Comparison of ENCODE assay signal across 16 mouse cellular contexts in genomic region chr1:91187315-91187714, GRCm38 (mm10). TPM values are rescaled to one million over a fixed set of nuclear protein-coding genes. Genes with fewer than 3 reads are reported as not detected.
A peak's percentile ranks its signal among the peaks of the same experiment; 100 is the strongest.
DNase-seq lines count a peak whose midpoint lies in the region; ATAC-seq and TF ChIP-seq lines count a peak whose summit lies in the region.
"Had no signal": no experiment of that assay in that cellular context is flagged by ENCODE, and none has a peak within 500 bp of the region (broad histone marks: within the 10 kb centered on the region; RNA-seq: fewer than 3 reads in every experiment).

No protein-coding gene starts in this region.

- no peaks in the 10 kb centered on the region for H3K27me3 ChIP-seq in heart, postnatal 0 days (ENCODE audit: control insufficient read depth, insufficient read depth, low read length)
- no peaks in the 10 kb centered on the region for H3K27me3 ChIP-seq in heart, embryonic 12.5 days (replicated peaks)
- no peaks in the 10 kb centered on the region for H3K27me3 ChIP-seq in liver, embryonic 16.5 days (ENCODE audit: control insufficient read depth, insufficient read depth, low read depth, low read length)
- H3K27me3 ChIP-seq: stomach, embryonic 15.5 days had no signal

- no peak for DNase-seq in heart, postnatal 0 days (ENCODE audit: low spot score)
- DNase-seq in thymus, postnatal 36 days: peak; percentile 15 to 19
- DNase-seq in thymus, adult 18-20 months: no peak
- DNase-seq in thymus, postnatal 4 days: peak; percentile 41
- no peak for DNase-seq in right cerebral cortex, postnatal 25 days
- no peak for DNase-seq in adrenal gland, adult 8-10 months
- DNase-seq: cerebellum, adult 18-20 months; heart, postnatal 36 days; right cerebral cortex, postnatal 4 days had no signal

- ATAC-seq in heart, postnatal 0 days (ENCODE audit: insufficient read depth, low read depth): no peak
- ATAC-seq in heart, embryonic 12.5 days (ENCODE audit: insufficient number of reproducible peaks, low FRiP score): no peak
- peak; percentile 22; the same call in 1 of the 2 replicates for ATAC-seq in liver, embryonic 16.5 days (ENCODE audit: low read depth)

- no peak for TF ChIP-seq EP300 in heart, postnatal 0 days (IDR thresholded peaks at IDR 0.05; ENCODE audit: low read depth)

- TF ChIP-seq CTCF in heart, postnatal 0 days (IDR thresholded peaks at IDR 0.05; ENCODE audit: low read depth): no peak

- 89% methylated on average over 5 of the region's 5 CpGs for WGBS in heart, postnatal 0 days
- WGBS in heart, embryonic 12.5 days: 91% methylated on average over 5 of the region's 5 CpGs
- 25% methylated on average over 5 of the region's 5 CpGs for WGBS in liver, embryonic 16.5 days (ENCODE audit: insufficient replicate concordance)

- H3K4me1 ChIP-seq in heart, postnatal 0 days (ENCODE audit: control insufficient read depth, insufficient read depth): 0 out of 2 replicates have a peak, but pooled peaks cover 4% of the 10 kb centered on the region
- H3K4me1 ChIP-seq in heart, embryonic 12.5 days (replicated peaks): peaks cover 10% of the 10 kb centered on the region
- peaks cover 4% of the 10 kb centered on the region for H3K4me1 ChIP-seq in liver, embryonic 16.5 days (ENCODE audit: control insufficient read depth, low read depth, low read length)
- H3K4me1 ChIP-seq: kidney, embryonic 15.5 days; stomach, embryonic 15.5 days had no signal

- peak overlapping the region; percentile 47; the same call in 1 of the 2 replicates for H3K27ac ChIP-seq in heart, postnatal 0 days (ENCODE audit: low read depth)
- no peak overlapping the region for H3K27ac ChIP-seq in heart, embryonic 12.5 days (ENCODE audit: poor library complexity, severe bottlenecking)
- H3K27ac ChIP-seq in liver, embryonic 16.5 days (ENCODE audit: low read length): peak overlapping the region; percentile 25
- H3K27ac ChIP-seq: kidney, embryonic 15.5 days; liver, embryonic 14.5 days; midbrain, embryonic 10.5 days; stomach, embryonic 15.5 days had no signal

- no peak overlapping the region for H3K4me2 ChIP-seq in heart, postnatal 0 days (ENCODE audit: low read depth, low read length)
- H3K4me2 ChIP-seq in heart, embryonic 12.5 days: no peak overlapping the region
- no peak overlapping the region for H3K4me2 ChIP-seq in liver, embryonic 16.5 days (ENCODE audit: low read depth, low read length)
- H3K4me2 ChIP-seq: kidney, embryonic 15.5 days; stomach, embryonic 15.5 days had no signal

- H3K4me3 ChIP-seq in heart, postnatal 0 days (ENCODE audit: low read depth, low read length): no peak overlapping the region
- no peak overlapping the region for H3K4me3 ChIP-seq in heart, embryonic 12.5 days
- H3K4me3 ChIP-seq in liver, embryonic 16.5 days (ENCODE audit: low read depth, low read length): no peak overlapping the region
- H3K4me3 ChIP-seq: kidney, embryonic 15.5 days; midbrain, embryonic 10.5 days; stomach, embryonic 15.5 days had no signal

- H3K36me3 ChIP-seq in heart, postnatal 0 days (replicated peaks; ENCODE audit: control insufficient read depth, insufficient read depth, low read length): no peaks in the 10 kb centered on the region
- no peaks in the 10 kb centered on the region for H3K36me3 ChIP-seq in heart, embryonic 12.5 days
- no peaks in the 10 kb centered on the region for H3K36me3 ChIP-seq in liver, embryonic 16.5 days (ENCODE audit: control insufficient read depth, insufficient read depth)
- H3K36me3 ChIP-seq: G1E; kidney, embryonic 15.5 days; midbrain, embryonic 10.5 days; stomach, embryonic 15.5 days had no signal

- no peak overlapping the region for H3K9ac ChIP-seq in heart, postnatal 0 days (replicated peaks; ENCODE audit: low read depth, low read length)
- no peak overlapping the region for H3K9ac ChIP-seq in heart, embryonic 12.5 days
- H3K9ac ChIP-seq in liver, embryonic 16.5 days (ENCODE audit: low read depth, low read length): no peak overlapping the region
- H3K9ac ChIP-seq: kidney, embryonic 15.5 days; liver, embryonic 14.5 days; stomach, embryonic 15.5 days had no signal

- H3K9me3 ChIP-seq in heart, postnatal 0 days (replicated peaks; ENCODE audit: control insufficient read depth, low read length): 0 out of 2 replicates have a peak, but pooled peaks cover 4% of the 10 kb centered on the region
- peaks cover 5% of the 10 kb centered on the region; the same call in 1 of the 2 replicates for H3K9me3 ChIP-seq in heart, embryonic 12.5 days (replicated peaks)
- no peaks in the 10 kb centered on the region for H3K9me3 ChIP-seq in liver, embryonic 16.5 days (replicated peaks; ENCODE audit: control insufficient read depth, low read length)
- H3K9me3 ChIP-seq: kidney, embryonic 15.5 days; midbrain, embryonic 10.5 days; stomach, embryonic 15.5 days had no signal

RNA-seq across cellular contexts. Expression of gene Ramp1, which starts 7.7 kb away (rescaled TPM):
- 46.7 and 59.5 TPM in 2 replicates for total RNA-seq in heart, postnatal 0 days (2014; rRNA removed; ENCODE audit: low replicate concordance)
- polyA plus RNA-seq in heart, postnatal 0 days (2015; fragmentation: Nextera tagmentation; extraction: Ambion mirVana): 62.4 and 65.5 TPM in 2 replicates
- 20.2 and 20.9 TPM in 2 replicates for polyA plus RNA-seq in heart, embryonic 12.5 days (2016; fragmentation: Nextera tagmentation; extraction: Ambion mirVana)
- 4.9 and 5.2 TPM in 2 replicates for polyA plus RNA-seq in liver, embryonic 16.5 days (2015; fragmentation: Nextera tagmentation; extraction: Ambion mirVana)
- total RNA-seq in adrenal gland, adult 8-10 months (2022): 10 to 100 TPM in 2 of 4 experiments, 1 to 10 TPM in 2; 7.6 to 11.6 (median 10.0) TPM

RNA-seq across cellular contexts. Expression of gene Rbm44, which starts 42.4 kb away (rescaled TPM):
- 0.04 and 4.4 TPM in 2 replicates for total RNA-seq in heart, postnatal 0 days (2014; rRNA removed; ENCODE audit: low replicate concordance)
- 0.71 and 0.97 TPM in 2 replicates for polyA plus RNA-seq in heart, postnatal 0 days (2015; fragmentation: Nextera tagmentation; extraction: Ambion mirVana)
- 2.1 and 2.7 TPM in 2 replicates for polyA plus RNA-seq in heart, embryonic 12.5 days (2016; fragmentation: Nextera tagmentation; extraction: Ambion mirVana)
- polyA plus RNA-seq in liver, embryonic 16.5 days (2015; fragmentation: Nextera tagmentation; extraction: Ambion mirVana): 0.63 and 0.96 TPM in 2 replicates
- not detected for total RNA-seq in adrenal gland, adult 8-10 months (2022)
- total RNA-seq: heart, postnatal 36 days had no signal
- polyA plus RNA-seq: G1E had no signal

Comparison
In these comparisons a context has a peak if more than half of its experiments do, and no peak if none do; other contexts are left out.
1. DNase-seq: peak in thymus, postnatal 36 days (2 of 2) and thymus, postnatal 4 days (single experiment); none in heart, postnatal 0 days (single experiment), thymus, adult 18-20 months (0 of 2), right cerebral cortex, postnatal 25 days (single experiment) and adrenal gland, adult 8-10 months (single experiment).